Mouse (Mus musculus): Measurements from ENCODE around the gene Hist1h2bj. TPM values are rescaled to one million over a fixed set of nuclear protein-coding genes. Genes with fewer than 3 reads are reported as not detected.

The Hist1h2bj gene
- polyA plus RNA-seq, 1 experiment from 2014 or later: 14.3 TPM

- under 1% methylated on average over 44 of the region's 44 CpGs for WGBS
Measured at GRCm38 (mm10) chr13:22019934-22020835, 22.8 kb upstream of the Hist1h2bj start.

GRCm38 (mm10) chr13:22020901-22021339 is 22.1 kb upstream of the Hist1h2bj start:
- peaks cover 4% of the 10 kb centered on the region; the same call in 1 of the 2 replicates for H3K4me1 ChIP-seq
- 0 out of 2 replicates have a peak overlapping the region, but pooled peaks have one; percentile 59 for H3K9ac ChIP-seq
- H3K4me3 ChIP-seq: peak overlapping the region; percentile 46
- no peaks in the 10 kb centered on the region for H3K36me3 ChIP-seq
- 0% methylated on average over 8 of the region's 8 CpGs for WGBS
- H3K4me2 ChIP-seq: peak overlapping the region; percentile 67
- peaks cover 44% of the 10 kb centered on the region for H3K27me3 ChIP-seq
- H3K9me3 ChIP-seq: no peaks in the 10 kb centered on the region
- H3K27ac ChIP-seq: no peak overlapping the region
- ATAC-seq (ENCODE audit: insufficient number of reproducible peaks, insufficient read depth, low FRiP score, low TSS enrichment, low read depth): no peak

More at GRCm38 (mm10) chr13:22019934-22020835, 22.8 kb upstream of the Hist1h2bj start:
- Histone ChIP-seq H3K9me3 (no peaks in the 10 kb centered on the region), H3K27me3 (peaks cover 49% of the 10 kb centered on the region), H3K27ac (no peak overlapping the region), H3K4me2 (peak overlapping the region; percentile 67), H3K9ac (peak overlapping the region; percentile 59), H3K4me1 (peaks cover 4% of the 10 kb centered on the region; the same call in 1 of the 2 replicates), H3K36me3 (no peaks in the 10 kb centered on the region), H3K4me3 (peak overlapping the region; percentile 46)
- no peak for ATAC-seq (ENCODE audit: insufficient number of reproducible peaks, insufficient read depth, low FRiP score, low TSS enrichment, low read depth)

- no peak for ATAC-seq (ENCODE audit: insufficient number of reproducible peaks, insufficient read depth, low FRiP score, low TSS enrichment, low read depth)
- no peaks in the 10 kb centered on the region for H3K9me3 ChIP-seq
- peak overlapping the region; percentile 67 for H3K4me2 ChIP-seq
- peak overlapping the region; percentile 54 for H3K9ac ChIP-seq
- H3K27me3 ChIP-seq: peaks cover 37% of the 10 kb centered on the region
- no peaks in the 10 kb centered on the region for H3K36me3 ChIP-seq
- no peak overlapping the region for H3K27ac ChIP-seq
- H3K4me1 ChIP-seq: peaks cover 4% of the 10 kb centered on the region; the same call in 1 of the 2 replicates
- H3K4me3 ChIP-seq: peak overlapping the region; percentile 46
- under 1% methylated on average over 11 of the region's 11 CpGs for WGBS
Measured at GRCm38 (mm10) chr13:22021581-22021980, 21.4 kb upstream of the Hist1h2bj start.

- under 1% methylated on average over 9 of the region's 9 CpGs for WGBS
- ATAC-seq (ENCODE audit: insufficient number of reproducible peaks, insufficient read depth, low FRiP score, low TSS enrichment, low read depth): peak; percentile 75
- Histone ChIP-seq H3K4me1 (peaks cover 4% of the 10 kb centered on the region; the same call in 1 of the 2 replicates), H3K27ac (no peak overlapping the region), H3K9ac (peak overlapping the region; percentile 54; the same call in 1 of the 2 replicates), H3K4me3 (peak overlapping the region; percentile 46), H3K27me3 (peaks cover 33% of the 10 kb centered on the region), H3K36me3 (no peaks in the 10 kb centered on the region), H3K4me2 (peak overlapping the region; percentile 67), H3K9me3 (no peaks in the 10 kb centered on the region)
Measured at GRCm38 (mm10) chr13:22022241-22022640, 20.8 kb upstream of the Hist1h2bj start.

GRCm38 (mm10) chr13:22026058-22027031 is 16.7 kb upstream of the Hist1h2bj start:
- Histone ChIP-seq H3K27me3 (no peaks in the 10 kb centered on the region), H3K9ac (peak overlapping the region; percentile 64), H3K27ac (peak overlapping the region; percentile 28; the same call in 1 of the 2 replicates), H3K36me3 (no peaks in the 10 kb centered on the region), H3K4me3 (peak overlapping the region; percentile 54), H3K4me1 (no peaks in the 10 kb centered on the region), H3K4me2 (peak overlapping the region; percentile 68), H3K9me3 (no peaks in the 10 kb centered on the region)
- no peak for ATAC-seq (ENCODE audit: insufficient number of reproducible peaks, insufficient read depth, low FRiP score, low TSS enrichment, low read depth)
- 1% methylated on average over 35 of the region's 35 CpGs for WGBS

GRCm38 (mm10) chr13:22028673-22029460 is 14.1 kb upstream of the Hist1h2bj start:
- WGBS: under 1% methylated on average over 40 of the region's 40 CpGs
- H3K27ac ChIP-seq: peak overlapping the region; percentile 83
- H3K36me3 ChIP-seq: no peaks in the 10 kb centered on the region

GRCm38 (mm10) chr13:22029928-22030327 is 13.1 kb upstream of the Hist1h2bj start:
- peak overlapping the region; percentile 59; the same call in 1 of the 2 replicates for H3K4me2 ChIP-seq
- H3K4me3 ChIP-seq: no peak overlapping the region
- no peak for ATAC-seq (ENCODE audit: insufficient number of reproducible peaks, insufficient read depth, low FRiP score, low TSS enrichment, low read depth)

More at GRCm38 (mm10) chr13:22028673-22029460, 14.1 kb upstream of the Hist1h2bj start:
- peak; percentile 66 for ATAC-seq (ENCODE audit: insufficient number of reproducible peaks, insufficient read depth, low FRiP score, low TSS enrichment, low read depth)
- Histone ChIP-seq H3K27me3 (no peaks in the 10 kb centered on the region), H3K9ac (peak overlapping the region; percentile 76), H3K4me3 (peak overlapping the region; percentile 51), H3K4me1 (peaks cover 2% of the 10 kb centered on the region), H3K9me3 (no peaks in the 10 kb centered on the region), H3K4me2 (peak overlapping the region; percentile 59)

GRCm38 (mm10) chr13:22030493-22030892 is 12.5 kb upstream of the Hist1h2bj start:
- no peaks in the 10 kb centered on the region for H3K36me3 ChIP-seq
- H3K4me2 ChIP-seq: 0 out of 2 replicates have a peak overlapping the region, but pooled peaks have one; percentile 27
- H3K4me1 ChIP-seq: peaks cover 12% of the 10 kb centered on the region
- H3K27ac ChIP-seq: no peak overlapping the region
- no peaks in the 10 kb centered on the region for H3K9me3 ChIP-seq
- H3K4me3 ChIP-seq: no peak overlapping the region
- WGBS: 11% methylated on average over 4 of the region's 4 CpGs
- ATAC-seq (ENCODE audit: insufficient number of reproducible peaks, insufficient read depth, low FRiP score, low TSS enrichment, low read depth): no peak
- no peak overlapping the region for H3K9ac ChIP-seq
- no peaks in the 10 kb centered on the region for H3K27me3 ChIP-seq

More at GRCm38 (mm10) chr13:22029928-22030327, 13.1 kb upstream of the Hist1h2bj start:
- no peaks in the 10 kb centered on the region for H3K9me3 ChIP-seq
- H3K4me1 ChIP-seq: peaks cover 12% of the 10 kb centered on the region
- H3K9ac ChIP-seq: no peak overlapping the region
- H3K27ac ChIP-seq: no peak overlapping the region
- no peaks in the 10 kb centered on the region for H3K27me3 ChIP-seq
- 32% methylated on average over 8 of the region's 8 CpGs for WGBS
- H3K36me3 ChIP-seq: no peaks in the 10 kb centered on the region

- ATAC-seq (ENCODE audit: insufficient number of reproducible peaks, insufficient read depth, low FRiP score, low TSS enrichment, low read depth): no peak
- 43% methylated on average over 5 of the region's 5 CpGs for WGBS
- Histone ChIP-seq H3K27me3 (no peaks in the 10 kb centered on the region), H3K36me3 (no peaks in the 10 kb centered on the region), H3K9ac (peak overlapping the region; percentile 69), H3K4me3 (peak overlapping the region; percentile 46), H3K4me2 (peak overlapping the region; percentile 60), H3K27ac (peak overlapping the region; percentile 88; the same call in 1 of the 2 replicates), H3K9me3 (no peaks in the 10 kb centered on the region), H3K4me1 (peaks cover 19% of the 10 kb centered on the region)
Measured at GRCm38 (mm10) chr13:22033741-22034442, 9.1 kb upstream of the Hist1h2bj start.

Data from embryonic facial prominence, embryonic 13.5 days (tissue).